Mouse (Mus musculus) adrenal gland, postnatal 36 days (tissue): ENCODE data around the gene Slc43a2. TPM values are rescaled to one million over a fixed set of nuclear protein-coding genes. Genes with fewer than 3 reads are reported as not detected.
A peak's percentile ranks its signal among the peaks of the same experiment; 100 is the strongest.

Experiments
- DNase-seq, 2 experiments: peaks; one replicate each; pipeline ENCODE4 v3.0.0; 2021; ENCODE audit warnings: mixed read lengths in 1 of 2
- microRNA-seq: library from miRNA; unstranded; fragments of <30 nt; microRNA quantifications from one replicate; pipeline ENCODE4 v1.2.0, GENCODE M21; 2021
- total RNA-seq, 2 experiments: library from RNA; stranded (reverse); gene quantifications; 2 replicates each; pipeline ENCODE4 v1.2.3; 2021

Gene Slc43a2
- total RNA-seq, 2 experiments from 2014 or later: 21.4 TPM

DNA sequence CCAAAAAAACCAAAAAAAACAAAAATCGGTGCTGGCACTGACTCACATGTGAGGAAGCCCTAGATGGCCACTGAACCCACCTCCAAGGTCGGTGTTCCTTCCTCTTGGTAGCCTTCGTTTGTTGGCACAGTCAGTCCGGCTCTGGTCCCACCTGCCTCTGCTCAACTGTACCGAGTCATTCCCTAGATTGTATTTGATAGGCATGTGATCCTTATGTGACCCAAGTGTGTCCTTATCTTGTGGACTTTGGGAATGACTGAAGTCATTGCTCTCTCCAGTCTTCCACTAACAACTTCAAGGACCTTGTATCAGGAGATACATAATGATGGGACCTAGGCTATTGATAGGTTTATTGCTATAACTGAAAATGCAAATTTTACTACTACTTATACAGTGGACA, 73.3 kb downstream of the Slc43a2 start:
- no peak for DNase-seq

DNA sequence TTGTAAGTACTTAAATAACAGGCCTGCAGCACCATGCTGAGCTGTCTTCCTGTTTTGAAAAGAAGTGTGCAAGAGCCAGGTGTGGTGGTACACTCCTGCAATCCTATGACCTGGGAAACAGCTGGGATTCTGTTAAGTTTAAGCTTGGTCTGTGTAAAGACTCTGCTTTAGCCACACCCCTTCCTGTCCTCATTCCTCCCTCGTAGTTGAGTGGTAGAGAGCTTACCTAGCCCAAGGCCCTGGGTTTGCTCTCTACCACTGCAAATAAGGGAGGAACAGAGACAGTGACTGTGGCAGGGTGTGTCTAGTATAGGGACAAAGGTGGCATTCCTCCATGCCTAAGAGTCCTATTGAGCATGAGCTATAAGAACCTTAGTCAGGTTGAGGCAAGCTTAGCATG, 73.8 kb downstream of the Slc43a2 start:
- DNase-seq: no peak

GRCm38 (mm10) chr11:75608776-75609175, 77.3 kb downstream of the Slc43a2 start:
- DNase-seq: no peak

GRCm38 (mm10) chr11:75610021-75610420, 78.5 kb downstream of the Slc43a2 start:
- DNase-seq: no peak

DNA sequence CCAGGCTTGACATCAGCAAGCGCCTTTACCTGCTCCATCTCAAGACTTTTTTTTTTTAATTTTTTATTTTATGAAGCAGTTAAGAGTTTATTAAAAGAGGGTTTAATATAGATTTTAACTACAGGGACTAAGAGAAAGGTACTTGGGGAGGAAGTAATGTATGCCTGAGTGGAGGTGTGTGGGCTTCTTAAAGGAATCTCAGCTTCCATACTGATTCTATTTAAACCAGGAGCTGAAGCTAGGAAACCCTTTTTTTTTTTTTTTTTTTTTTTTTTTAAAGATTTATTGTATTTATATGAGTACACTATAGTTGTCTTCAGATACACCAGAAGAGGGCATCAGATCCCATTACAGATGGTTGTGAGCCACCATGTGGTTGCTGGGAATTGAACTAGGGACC, 83.3 kb downstream of the Slc43a2 start:
- DNase-seq: no peak

- no peak for DNase-seq
Measured at GRCm38 (mm10) chr11:75615556-75615955, 84.1 kb downstream of the Slc43a2 start.

GRCm38 (mm10) chr11:75619133-75619532, 87.6 kb downstream of the Slc43a2 start:
- DNase-seq: peak in 1 of 2 experiments; percentile 46

- peak; percentile 89 to 90 for DNase-seq
Measured at GRCm38 (mm10) chr11:75620136-75620780, 88.8 kb downstream of the Slc43a2 start.

DNA sequence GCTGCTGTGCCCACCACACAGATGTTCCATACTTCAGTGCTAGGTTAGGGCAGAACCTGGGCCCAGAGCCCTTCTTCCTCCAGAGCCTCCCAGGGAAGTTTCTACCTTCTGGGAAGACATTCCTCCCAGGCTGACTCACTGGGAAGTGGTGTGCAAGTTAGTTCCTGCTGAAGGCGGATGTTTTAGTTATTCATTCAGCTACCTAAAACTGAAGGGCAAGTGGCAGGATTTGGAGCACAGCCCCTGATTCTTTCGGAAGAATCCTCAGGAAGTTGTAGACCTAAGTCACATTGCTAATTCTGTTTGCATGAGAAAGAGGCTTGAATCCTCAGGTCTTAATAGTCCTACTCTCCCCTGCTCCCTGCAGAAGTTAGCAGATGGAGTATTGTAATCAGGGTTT, 89.9 kb downstream of the Slc43a2 start:
- DNase-seq: no peak

GRCm38 (mm10) chr11:75622588-75623329, 91.3 kb downstream of the Slc43a2 start:
- no peak for DNase-seq

GRCm38 (mm10) chr11:75624102-75624554, 92.6 kb downstream of the Slc43a2 start:
- no peak for DNase-seq

- DNase-seq: peak; percentile 65 to 68
Measured at GRCm38 (mm10) chr11:75625820-75626219, 94.3 kb downstream of the Slc43a2 start.

Small RNAs within 50 kb of the gene (microRNA-seq; reads per million reads assigned to microRNA genes)
- gene Mir3971: not detected

Other genes with a start within 250 kb of the Slc43a2 start
- 10 to 100 TPM; 51.3 to 56.1 TPM for gene Rpa1, start 183.4 kb upstream of the Slc43a2 start, total RNA-seq
- 10 to 100 TPM in 1 of 2 experiments, 1 to 10 TPM in 1; 9.9 to 10.9 TPM for gene Smyd4, start 183.3 kb upstream of the Slc43a2 start, total RNA-seq
- gene Serpinf1, start 109.0 kb upstream of the Slc43a2 start, total RNA-seq: 10 to 100 TPM; 21.7 to 32.9 TPM
- under 1 TPM in 1 of 2 experiments, not detected in 1; 0.46 TPM for gene Serpinf2, start 92.1 kb upstream of the Slc43a2 start, total RNA-seq
- gene Wdr81, start 77.0 kb upstream of the Slc43a2 start, total RNA-seq: 10 to 100 TPM; 12.0 to 18.2 TPM
- 10 to 100 TPM; 10.1 to 14.3 TPM for gene Tlcd2, start 70.0 kb upstream of the Slc43a2 start, total RNA-seq
- 100 to 1,000 TPM; 146 to 161 TPM for gene Prpf8, start 44.9 kb upstream of the Slc43a2 start, total RNA-seq
- gene Rilp, start 21.6 kb upstream of the Slc43a2 start, total RNA-seq: 10 to 100 TPM in 1 of 2 experiments, 1 to 10 TPM in 1; 9.3 to 11.5 TPM
- 1 to 10 TPM; 8.7 TPM for gene Scarf1, start 18.2 kb upstream of the Slc43a2 start, total RNA-seq
- gene Pitpna, start 56.4 kb downstream of the Slc43a2 start, total RNA-seq: 100 to 1,000 TPM; 169 to 177 TPM
- gene Inpp5k, start 99.3 kb downstream of the Slc43a2 start, total RNA-seq: 10 to 100 TPM; 27.9 to 48.1 TPM
- gene Myo1c, start 118.8 kb downstream of the Slc43a2 start, total RNA-seq: 100 to 1,000 TPM; 155 to 158 TPM
- gene Crk, start 147.6 kb downstream of the Slc43a2 start, total RNA-seq: 100 to 1,000 TPM; 119 TPM
- gene Ywhae, start 201.2 kb downstream of the Slc43a2 start, total RNA-seq: 100 to 1,000 TPM; 594 to 617 TPM